Mouse (Mus musculus) urinary bladder, adult 2 months (tissue): ENCODE results near the gene Pdxp. TPM values are rescaled to one million over a fixed set of nuclear protein-coding genes. Genes with fewer than 3 reads are reported as not detected.

ENCODE experiments used
- DNase-seq: peaks from one replicate; pipeline ENCODE4 v3.0.0; 2022; ENCODE audit warnings: low spot score
- polyA plus RNA-seq: library from polyadenylated mRNA; depleted of rRNA; stranded (reverse); fragments of >200 nt; gene quantifications from 2 replicates; pipeline ENCODE4 v1.2.3, GENCODE M21; 2012

The Pdxp gene
- polyA plus RNA-seq, 1 experiment: 3.8 TPM

DNA sequence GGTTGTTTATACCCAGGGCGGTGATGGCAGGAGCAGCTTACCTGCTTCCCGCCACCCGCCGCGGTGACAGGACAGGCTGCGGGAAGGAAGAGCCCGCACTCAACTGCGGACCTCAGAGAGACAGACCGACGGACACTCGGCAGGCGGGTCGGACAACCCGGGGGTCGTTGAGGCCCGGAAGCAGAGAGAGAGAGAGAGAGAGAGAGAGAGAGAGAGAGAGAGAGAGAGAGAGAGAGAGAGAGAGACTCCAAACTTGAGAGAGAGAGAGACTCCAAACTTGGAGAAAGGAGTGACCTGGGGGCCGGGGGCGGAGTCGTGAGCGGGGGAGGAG lies 14.3 kb upstream of the Pdxp start, which contains the start of gene Gm49510:
TSS of gene Gm49510 (plus strand) at position 259 of the 331 bp plus-strand sequence.
- DNase-seq: no peak

DNA sequence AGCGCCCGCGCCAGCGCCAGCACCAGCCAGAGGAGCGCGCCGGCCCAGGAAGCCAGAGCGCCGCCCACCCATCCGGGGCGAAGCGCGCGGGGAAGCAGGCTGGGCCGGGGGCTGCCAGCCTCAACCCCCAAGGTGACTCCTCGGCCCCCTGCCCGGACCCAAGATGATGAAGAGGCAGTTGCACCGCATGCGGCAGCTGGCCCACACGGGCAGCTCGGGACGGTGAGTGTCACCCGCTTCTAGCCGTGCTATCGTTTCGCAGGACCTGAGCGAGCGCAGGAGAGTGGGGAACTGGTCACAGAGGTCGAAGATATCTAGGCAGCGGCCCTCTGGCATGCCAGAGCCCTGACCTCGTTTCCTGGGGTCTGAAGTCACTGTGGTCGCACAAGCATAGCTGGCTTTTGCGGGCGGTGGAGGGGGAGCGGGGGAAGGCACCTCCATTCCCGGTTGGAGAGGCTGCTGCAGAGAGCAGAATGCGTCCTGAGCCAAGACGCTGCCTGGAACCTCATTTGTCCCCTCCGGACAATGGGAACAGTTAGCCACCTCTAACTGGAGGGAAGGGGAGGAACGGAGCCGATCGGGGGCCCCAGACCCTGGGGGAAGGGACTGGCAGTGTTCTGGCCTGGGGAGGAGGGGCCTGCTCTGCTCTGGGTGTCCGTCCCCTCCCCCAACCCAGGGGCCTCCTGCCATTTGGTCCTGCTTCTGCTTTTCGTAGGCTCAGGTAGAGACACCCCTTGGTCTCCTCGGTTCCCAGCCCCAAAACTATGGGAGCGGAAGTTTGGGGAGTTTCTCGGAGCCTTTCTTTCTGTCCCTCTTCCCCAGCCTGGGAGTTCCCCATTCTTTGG lies 13.8 kb upstream of the Pdxp start, which contains the start of gene Sh3bp1:
TSS of gene Sh3bp1 (plus strand) at position 29 of the 845 bp plus-strand sequence.
- peak; percentile 59 for DNase-seq

DNA sequence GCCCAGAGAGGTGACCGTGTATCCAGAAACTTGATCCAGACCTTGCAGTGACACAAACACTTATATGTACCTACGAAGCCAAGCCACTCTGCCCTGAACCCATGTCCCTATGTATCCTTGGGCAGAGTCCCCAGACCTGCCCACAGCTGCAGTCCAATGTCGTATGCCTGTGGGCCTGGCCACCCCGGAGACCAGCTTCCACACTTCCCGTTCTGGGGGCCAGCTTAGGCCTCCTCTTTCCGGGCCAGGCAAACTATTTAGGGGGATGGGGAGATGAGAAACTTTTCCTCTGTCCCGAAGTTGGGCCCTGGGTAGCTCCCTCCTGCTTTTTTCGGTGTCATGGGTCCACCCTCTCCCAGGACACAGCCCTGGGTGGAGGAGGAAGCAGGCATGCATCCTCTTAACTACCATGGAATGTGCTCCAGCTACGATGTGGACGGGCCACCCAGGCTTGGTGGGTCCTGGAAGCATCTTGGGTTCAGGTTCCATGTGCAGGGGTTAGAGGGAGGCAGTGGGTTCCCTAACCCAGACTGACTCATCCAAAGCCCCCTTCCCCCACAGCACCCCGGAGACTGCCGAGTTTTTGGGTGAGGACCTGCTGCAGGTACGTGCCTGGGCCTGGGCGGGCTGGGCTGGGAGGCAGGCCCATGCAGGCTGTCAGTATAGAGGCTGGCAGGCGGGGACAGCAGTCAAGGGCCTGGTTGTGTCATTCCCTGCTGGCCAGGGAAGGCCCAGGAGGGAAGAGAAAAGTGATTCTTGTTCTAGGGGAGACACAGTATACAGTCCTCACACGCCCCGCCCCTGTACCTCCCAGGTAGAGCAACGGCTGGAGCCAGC lies 12.9 kb upstream of the Pdxp start:
- no peak for DNase-seq

DNA sequence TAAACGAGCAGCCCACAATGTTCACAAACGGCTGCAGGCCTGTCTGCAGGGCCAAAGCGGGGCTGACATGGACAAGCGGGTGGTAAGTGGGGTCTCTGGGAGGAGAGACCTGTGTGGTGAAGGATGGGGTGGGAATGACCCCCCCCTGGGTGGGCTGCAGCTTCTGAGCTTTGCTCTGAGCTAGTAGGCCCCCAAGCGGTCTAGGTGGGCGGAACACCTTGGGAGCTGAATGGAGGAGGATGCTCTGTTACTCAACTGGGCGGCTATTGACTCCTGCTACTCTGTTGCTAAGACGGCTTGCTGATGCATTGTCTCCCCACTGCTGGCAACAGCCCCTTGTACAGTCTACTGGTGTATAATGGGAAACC lies 12.3 kb upstream of the Pdxp start:
- no peak for DNase-seq

DNA sequence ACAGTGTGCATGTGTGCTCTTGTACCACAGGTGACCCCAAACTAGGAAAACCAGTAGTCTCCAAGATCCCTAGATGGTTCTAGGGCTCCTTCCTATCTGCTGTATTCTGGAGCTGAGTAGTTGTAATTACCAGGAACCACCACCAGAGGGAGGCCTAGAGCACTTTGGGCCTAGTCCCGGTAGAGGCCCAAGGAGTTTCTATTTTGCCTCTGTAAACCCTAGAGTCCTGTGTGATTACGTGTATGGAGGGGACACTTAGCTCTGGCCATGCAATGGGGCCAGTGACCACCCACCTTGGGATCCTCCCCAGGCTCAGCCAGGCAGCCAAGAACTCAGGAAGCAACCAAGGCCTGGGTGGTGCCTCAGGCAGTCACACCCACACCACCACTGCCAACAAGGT lies 10.5 kb upstream of the Pdxp start:
- DNase-seq: no peak

DNA sequence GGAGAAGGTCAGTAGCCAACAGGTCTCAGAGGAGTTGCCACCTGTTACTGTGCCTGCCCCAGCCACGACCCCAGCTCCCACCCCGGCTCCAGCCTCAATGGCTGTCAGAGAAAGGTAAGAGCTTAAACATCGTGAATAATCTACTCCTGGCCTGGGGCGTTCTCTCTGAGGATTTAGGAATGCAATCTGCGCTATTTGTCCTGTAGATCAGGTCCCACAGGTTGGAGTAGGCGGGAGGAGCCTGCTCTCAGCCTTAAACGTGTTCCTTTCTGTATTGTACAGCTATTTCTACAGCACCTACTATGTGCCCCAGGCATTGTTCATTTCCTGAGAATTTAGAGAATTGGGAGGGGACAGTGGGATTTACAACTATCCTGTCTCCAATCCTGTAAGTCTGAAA lies 5.3 kb upstream of the Pdxp start:
- no peak for DNase-seq

DNA sequence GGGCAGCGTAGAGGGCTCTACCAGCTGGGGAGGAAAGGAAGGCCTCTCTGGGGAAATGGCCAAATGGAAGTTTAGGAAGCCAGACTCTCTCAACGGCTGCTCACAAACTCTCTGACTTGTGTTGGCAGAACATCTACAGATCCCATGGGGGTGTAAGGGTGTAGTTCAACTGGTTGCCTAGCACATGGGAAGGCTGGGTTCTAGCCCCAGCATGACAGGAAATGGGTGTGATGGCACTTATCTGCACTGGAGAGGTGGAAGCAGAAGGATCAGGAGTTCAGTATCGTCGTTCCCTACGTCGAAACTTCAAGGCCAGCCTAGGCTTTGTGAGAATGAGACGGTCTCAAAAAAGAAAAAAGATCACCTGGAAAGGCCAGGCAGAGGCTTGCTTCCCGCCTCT lies 4.7 kb upstream of the Pdxp start:
- DNase-seq: no peak

DNA sequence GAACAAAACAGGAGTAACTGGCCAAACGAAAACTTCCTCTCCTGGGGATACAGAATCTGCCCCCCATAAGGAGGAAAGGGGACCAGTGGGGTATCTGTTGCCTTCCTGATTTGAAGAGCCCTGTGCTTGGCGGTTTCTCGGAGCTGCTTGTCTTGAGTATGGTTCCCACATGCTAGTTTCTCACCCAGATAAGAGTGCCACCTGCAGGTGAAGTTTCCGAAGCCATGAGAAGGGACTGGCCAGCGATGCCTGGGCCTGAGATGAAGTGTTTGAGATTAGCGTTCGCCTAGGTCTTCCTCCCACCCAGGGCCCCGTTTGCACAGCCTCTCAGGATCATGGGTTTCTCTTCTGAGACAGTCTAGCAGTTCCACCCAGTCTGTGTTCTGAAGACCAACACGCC lies 1.7 kb upstream of the Pdxp start:
- no peak for DNase-seq

DNA sequence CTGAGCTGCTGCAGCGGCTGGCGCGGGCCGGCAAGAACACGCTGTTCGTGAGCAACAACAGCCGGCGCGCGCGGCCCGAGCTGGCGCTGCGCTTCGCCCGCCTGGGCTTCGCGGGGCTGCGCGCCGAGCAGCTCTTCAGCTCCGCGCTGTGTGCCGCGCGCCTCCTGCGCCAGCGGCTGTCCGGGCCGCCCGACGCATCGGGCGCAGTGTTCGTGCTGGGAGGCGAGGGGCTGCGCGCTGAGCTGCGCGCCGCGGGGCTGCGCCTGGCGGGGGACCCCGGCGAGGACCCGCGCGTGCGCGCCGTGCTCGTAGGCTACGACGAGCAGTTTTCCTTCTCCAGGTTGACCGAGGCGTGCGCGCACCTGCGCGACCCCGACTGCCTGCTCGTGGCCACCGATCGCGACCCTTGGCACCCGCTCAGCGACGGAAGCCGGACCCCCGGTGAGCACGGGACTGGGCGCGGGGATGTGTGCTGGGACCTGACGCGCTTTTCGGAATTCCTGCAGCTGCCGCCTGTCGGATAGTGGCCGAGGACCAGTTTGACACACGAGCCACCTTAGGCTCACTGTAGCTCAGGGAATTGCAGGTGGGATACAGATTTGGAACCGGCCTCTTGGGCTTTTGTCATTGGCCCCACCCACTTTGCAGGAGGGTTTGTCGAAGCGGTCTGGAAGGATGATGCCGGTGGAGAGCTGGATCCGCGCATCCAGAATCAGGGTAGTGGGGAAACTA lies 538 bp downstream of the Pdxp start:
- DNase-seq: no peak

DNA sequence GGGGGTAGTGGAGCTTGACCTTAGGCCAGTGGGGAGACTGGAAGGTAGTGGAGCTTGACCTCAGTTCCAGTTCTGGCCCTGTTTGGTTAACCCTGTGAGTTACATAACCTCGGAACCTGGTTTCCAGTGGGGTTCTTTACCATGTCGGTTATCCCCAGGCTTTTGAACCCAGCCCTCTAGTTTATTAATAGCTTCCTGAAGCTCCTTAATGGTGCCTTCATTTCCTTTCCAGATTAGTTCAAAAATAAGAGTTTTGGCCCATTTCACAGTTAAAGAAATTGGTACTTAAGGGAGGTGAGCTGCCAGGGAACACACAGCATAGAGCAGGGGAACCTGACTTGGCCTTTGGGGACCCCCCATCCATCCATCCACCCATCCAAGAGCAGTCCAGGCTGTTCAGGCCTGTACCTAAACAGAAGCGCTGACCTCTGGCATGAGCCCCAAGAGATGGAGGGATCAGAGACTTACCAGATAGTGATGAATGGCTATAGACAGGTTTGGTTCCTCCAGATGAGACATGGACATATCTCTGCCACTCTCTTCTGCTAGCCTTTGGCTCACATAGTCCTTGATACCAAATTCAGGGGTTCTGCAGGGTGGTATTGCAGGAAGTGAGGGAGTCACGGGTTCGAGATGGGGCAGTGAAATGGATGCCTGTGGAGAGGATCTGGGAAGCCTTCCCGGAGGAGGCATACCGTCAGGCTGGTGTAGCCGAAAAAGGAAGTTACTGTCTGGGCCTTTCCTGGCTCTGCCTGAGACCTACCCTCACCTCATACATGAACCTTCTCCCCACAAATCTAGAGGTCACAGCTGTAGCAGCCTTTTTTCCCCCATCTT lies 1.3 kb downstream of the Pdxp start:
- DNase-seq: no peak

DNA sequence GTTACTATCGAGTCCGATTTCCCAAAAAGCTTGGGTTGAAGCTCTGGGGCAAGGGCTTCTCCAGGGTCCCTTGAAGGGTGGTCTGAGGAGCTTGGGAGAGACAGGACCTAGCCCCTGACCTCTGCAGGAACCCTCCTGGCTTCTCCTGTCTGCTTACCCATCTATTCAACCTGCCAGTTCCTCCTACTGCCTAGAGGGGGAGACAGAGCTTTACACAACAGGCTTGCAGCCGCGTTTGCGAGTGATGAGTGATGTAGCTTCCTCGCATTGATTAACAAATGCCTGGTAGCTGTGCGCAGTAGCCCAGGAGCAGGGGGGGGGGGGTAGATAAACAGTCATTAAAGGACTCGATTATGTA lies 1.9 kb downstream of the Pdxp start:
- no peak for DNase-seq

DNA sequence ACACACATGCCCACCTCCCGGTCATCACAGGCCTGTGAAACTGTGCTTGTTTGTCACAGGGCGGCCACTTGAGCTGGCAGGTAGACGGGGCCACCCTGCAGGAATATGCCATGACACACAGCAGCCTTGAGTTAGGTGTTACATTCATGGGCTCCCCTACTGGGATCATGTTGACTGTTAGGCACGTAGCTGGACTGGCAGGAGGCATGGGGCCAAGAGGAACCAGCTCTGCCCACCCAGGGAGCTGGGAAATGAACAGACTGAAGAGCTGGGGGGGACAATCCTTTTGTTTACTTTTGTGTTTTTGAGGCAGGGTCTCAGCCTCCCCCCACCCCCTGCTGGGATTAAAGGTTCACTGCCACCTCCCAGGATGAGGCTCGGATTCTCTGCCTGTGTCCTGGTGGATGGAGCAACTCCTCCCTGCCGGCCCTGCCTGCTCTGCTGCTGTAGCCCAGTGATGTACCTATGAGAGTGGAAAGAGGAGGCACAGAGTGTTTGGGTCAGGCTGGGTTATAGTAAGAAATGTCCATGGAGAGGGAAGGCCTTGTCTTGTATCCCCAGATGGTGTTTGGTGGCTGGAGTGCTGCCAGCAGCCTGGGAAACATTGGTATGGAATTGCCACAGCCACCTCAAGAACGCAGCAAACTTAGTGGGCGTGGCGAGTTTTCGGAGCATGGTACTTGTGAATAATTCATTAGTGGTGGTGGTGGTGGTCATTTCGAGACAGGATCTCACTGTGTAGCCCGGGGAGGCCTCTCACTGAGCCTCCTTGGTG lies 2.5 kb downstream of the Pdxp start:
- no peak for DNase-seq

DNA sequence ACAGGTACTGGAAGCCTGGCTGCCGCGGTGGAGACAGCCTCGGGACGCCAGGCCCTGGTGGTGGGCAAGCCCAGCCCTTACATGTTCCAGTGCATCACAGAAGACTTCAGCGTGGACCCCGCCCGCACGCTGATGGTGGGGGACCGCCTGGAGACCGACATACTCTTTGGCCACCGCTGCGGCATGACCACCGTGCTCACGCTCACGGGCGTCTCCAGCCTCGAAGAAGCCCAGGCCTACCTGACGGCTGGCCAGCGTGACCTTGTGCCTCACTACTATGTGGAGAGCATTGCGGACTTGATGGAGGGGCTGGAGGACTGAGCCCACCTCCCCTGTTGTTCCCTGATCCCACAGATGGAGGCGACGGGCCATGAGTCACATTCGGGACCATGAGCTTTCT lies 4.4 kb downstream of the Pdxp start:
- no peak for DNase-seq

DNA sequence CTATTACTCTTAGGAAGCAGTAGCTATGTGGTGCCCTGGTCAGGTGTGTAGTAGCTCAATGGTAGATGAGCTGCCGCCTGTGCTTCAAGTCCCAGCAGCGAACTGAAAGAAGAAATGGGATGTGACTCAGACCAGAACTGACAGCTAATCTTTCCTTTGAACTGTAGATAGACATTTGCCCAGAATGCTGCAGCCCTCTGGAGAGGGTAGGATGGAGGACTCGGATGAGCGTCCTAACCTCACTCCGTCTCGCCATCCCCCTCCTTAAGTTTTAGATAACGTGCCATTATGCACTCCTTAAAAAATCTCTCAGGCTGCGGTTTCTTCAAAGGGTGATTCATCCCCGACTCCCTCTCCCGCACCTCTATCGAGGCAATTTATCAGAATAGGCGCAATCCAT lies 6.2 kb downstream of the Pdxp start:
- DNase-seq: no peak

DNA sequence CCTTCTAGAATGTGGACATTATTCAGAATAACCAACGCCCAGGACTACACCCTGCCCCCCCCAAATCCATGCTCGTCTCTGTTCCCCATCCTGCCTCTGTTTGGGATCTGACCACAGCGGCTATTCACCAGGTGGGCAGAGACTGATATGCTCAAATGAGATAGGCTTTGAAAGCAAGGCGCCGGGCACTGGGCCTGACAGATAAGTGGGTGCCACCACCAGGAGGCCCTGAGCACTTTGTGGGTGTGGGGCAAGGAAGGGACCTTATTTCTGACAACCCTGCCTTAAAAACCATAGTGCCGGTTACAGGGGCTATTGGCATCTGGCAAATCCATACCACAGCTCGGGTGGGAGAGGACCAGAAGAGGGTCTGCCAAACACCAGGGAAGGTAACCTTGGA lies 9.0 kb downstream of the Pdxp start:
- DNase-seq: no peak

DNA sequence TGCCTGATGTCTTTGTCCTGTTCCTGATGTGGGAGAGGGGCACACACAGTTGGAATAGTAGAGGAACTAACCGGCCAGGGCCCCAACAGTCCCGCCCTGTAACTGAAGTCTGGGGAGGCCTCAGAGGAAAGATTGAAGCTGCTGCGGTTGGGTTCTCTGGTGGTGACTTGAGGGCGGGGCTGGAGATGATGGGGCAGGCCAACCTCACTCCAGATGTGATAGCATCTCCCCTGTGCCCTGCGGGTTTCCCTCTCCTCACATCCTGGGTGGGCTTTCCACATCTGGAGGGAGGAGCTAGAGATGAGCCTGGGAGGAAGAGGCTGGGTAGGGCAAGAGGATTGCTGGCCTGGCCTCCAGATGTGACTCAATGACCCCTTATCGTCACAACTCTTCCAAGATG lies 9.9 kb downstream of the Pdxp start:
- DNase-seq: no peak

DNA sequence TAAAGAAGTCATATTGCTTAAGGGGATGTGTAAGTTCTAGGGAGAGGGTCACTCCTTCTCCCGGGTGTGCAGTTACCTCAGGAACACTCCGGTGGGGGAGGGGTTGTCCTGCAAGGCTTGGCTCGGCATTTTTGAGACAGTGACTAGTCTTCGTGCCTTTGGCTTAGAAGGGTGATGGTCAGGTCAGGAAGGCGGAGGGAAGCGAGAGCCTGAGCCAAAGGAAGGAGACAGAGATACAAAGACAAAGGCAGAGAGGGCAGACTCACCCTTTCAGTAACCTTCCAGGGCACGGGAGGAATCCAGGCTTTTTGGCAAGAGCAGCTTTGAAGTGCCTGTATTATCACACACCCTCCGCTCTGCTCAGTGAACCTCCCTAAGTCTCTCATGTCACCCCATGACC lies 11.4 kb downstream of the Pdxp start:
- DNase-seq: no peak

DNA sequence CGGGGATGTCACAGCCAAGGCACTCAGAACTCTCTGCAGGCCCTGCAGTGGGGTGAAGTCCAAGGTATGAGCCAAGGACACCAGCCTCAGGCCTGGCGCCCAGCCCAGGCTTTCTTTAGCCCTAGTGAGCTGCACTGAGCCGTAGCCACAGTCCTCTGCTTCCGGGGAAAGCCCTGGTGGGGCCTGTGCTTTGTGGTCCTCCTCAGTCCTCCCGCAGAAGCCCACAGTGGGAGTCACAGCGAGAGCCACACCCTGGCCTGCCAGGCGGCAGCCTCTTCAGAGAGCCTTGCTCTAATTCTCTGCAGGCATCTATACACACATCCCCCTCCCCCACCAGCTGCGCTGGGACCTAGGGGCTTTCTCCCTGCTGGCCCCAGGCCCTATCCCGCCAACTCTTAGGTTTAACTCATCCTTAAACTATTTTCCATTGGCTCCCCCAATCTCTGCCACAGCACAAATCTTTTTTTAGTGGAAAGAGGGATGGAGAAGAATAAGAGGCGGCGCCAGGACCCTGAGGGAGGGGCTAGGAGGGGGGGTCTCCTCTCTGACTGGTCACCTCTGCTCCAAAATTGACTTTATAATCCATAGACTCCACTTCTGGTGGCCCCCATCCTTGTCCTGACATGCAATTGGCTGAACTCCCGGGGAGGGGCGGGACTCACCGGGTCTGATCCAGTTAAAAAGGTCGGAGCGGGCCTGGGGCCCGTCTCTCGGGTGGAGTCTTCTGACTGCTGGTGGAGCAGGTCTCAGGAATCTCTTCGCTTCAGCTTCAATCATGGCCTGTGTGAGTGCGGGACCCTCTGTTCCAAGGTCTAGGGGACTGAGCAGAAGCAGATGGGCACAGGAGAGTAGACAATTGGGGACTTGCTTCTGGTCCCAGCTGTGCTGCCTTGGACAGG lies 12.6 kb downstream of the Pdxp start, which contains the start of gene Lgals1:
TSS of gene Lgals1 (plus strand) at position 705 of the 899 bp plus-strand sequence.
- DNase-seq: peak; percentile 59

DNA sequence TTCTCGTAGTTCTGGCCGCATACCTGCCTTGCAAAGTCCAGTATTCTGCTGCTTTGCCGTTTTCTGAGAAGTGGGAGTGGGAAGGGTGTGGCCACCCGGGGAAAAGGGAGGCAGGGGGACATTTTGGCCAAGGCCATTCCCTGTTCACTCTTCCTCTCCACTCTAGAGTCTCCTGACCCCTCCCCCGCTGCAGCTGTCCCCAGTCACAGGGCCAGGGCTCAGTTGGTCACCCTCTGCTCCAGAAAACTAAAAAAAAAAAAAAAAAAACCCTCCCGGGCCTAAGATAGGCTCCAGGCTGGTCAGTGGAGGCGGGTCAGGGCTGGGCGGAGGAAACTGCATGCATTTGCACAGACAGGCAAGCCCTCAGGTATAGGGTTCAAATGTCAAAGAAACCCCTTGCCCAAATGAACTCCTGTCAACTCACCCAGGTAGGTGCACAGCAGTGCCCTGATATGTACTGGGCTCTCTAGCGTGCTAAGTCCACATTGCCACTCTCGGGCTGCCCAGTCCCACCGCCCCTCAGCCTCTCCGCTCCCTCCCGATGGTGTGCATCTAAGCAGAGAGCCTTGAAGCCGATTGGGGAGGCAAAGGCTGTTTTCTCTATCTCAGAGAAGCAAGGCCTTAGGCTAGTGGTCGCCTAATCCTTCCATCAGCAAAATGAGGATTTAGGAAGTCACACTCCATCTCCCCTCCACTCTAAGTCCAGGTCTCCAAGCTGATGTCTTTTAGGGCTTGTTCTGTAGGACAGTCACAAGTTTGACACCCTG lies 13.5 kb downstream of the Pdxp start:
- no peak for DNase-seq
